Mouse (Mus musculus): ENCODE results near the gene Btbd17.

Gene Btbd17

GRCm38 (mm10) chr11:114795848-114796322 is at the start of gene Btbd17:
Gene Btbd17 (minus strand): TSS chr11:114795945.
- in situ Hi-C loops (cut with MboI, MseI), result no loop called here

GRCm38 (mm10) chr11:114844464-114845220 is 48.9 kb upstream of the Btbd17 start:
- in situ Hi-C loops (cut with MboI, MseI), result no loop called here

- in situ Hi-C loops (cut with MboI, MseI), result no loop called here
These were observed 48.2 kb upstream of the Btbd17 start for GRCm38 (mm10) chr11:114843818-114844463.

GRCm38 (mm10) chr11:114833166-114833565 is 37.4 kb upstream of the Btbd17 start:
- in situ Hi-C loops (cut with MboI, MseI), result no loop called here

GRCm38 (mm10) chr11:114830433-114830773 is 34.7 kb upstream of the Btbd17 start:
- in situ Hi-C loops (cut with MboI, MseI), result no loop called here

- in situ Hi-C loops (cut with MboI, MseI), result no loop called here
These were observed 34.0 kb upstream of the Btbd17 start for GRCm38 (mm10) chr11:114829499-114830432.

GRCm38 (mm10) chr11:114826686-114827085 is 30.9 kb upstream of the Btbd17 start:
- in situ Hi-C loops (cut with MboI, MseI), result no loop called here

- in situ Hi-C loops (cut with MboI, MseI), result no loop called here
These were observed 27.5 kb upstream of the Btbd17 start for GRCm38 (mm10) chr11:114823199-114823725.

- in situ Hi-C loops (cut with MboI, MseI), result no loop called here
These were observed 27.0 kb upstream of the Btbd17 start for GRCm38 (mm10) chr11:114822727-114823126.

GRCm38 (mm10) chr11:114821325-114821724 is 25.6 kb upstream of the Btbd17 start:
- in situ Hi-C loops (cut with MboI, MseI), result no loop called here

GRCm38 (mm10) chr11:114820444-114820843 is 24.7 kb upstream of the Btbd17 start:
- in situ Hi-C loops (cut with MboI, MseI), result no loop called here

GRCm38 (mm10) chr11:114819110-114819509 is 23.4 kb upstream of the Btbd17 start:
- in situ Hi-C loops (cut with MboI, MseI), result loop anchor here in 1 of 2 experiments (5.0 kb wide), 1 partner anchor 88 kb away; no protein-coding TSS in a partner anchor

GRCm38 (mm10) chr11:114818185-114818584 is 22.4 kb upstream of the Btbd17 start:
- in situ Hi-C loops (cut with MboI, MseI), result loop anchor here in 1 of 2 experiments (5.0 kb wide), 1 partner anchor 89 kb away; no protein-coding TSS in a partner anchor

- in situ Hi-C loops (cut with MboI, MseI), result loop anchor here in 1 of 2 experiments (5.0 kb wide), 1 partner anchor 90 kb away; no protein-coding TSS in a partner anchor
These were observed 21.2 kb upstream of the Btbd17 start for GRCm38 (mm10) chr11:114816934-114817333.

GRCm38 (mm10) chr11:114814873-114815592 is 19.3 kb upstream of the Btbd17 start:
- in situ Hi-C loops (cut with MboI, MseI), result loop anchor here (5.0 kb wide), 2 partner anchors 92 to 107 kb away; no protein-coding TSS in a partner anchor

- in situ Hi-C loops (cut with MboI, MseI), result loop anchor here in 1 of 2 experiments (5.0 kb wide), 1 partner anchor 110 kb away; no protein-coding TSS in a partner anchor
These were observed 17.0 kb upstream of the Btbd17 start for GRCm38 (mm10) chr11:114812731-114813240.

- in situ Hi-C loops (cut with MboI, MseI), result loop anchor here in 1 of 2 experiments (5.0 kb wide), 1 partner anchor 112 kb away; no protein-coding TSS in a partner anchor
These were observed 14.6 kb upstream of the Btbd17 start for GRCm38 (mm10) chr11:114810344-114810743.

- in situ Hi-C loops (cut with MboI, MseI), result no loop called here
These were observed 13.6 kb upstream of the Btbd17 start for GRCm38 (mm10) chr11:114809371-114809770.

GRCm38 (mm10) chr11:114807686-114808427 is 12.1 kb upstream of the Btbd17 start:
- in situ Hi-C loops (cut with MboI, MseI), result no loop called here

Data from T-helper 17 cell (primary cell).